Mouse (Mus musculus) C2C12 (cell line): ENCODE results near the gene Hdac8.

Experiments
- CEBPB ChIP-seq: IDR thresholded peaks from one replicate; pipeline ENCODE4 v1.6.1; 2011; ENCODE audit warnings: low read depth, mild to moderate bottlenecking, control low read depth, moderate library complexity
- CTCF ChIP-seq: IDR thresholded peaks from one replicate; pipeline ENCODE4 v1.5.1; 2011; ENCODE audit not compliant: control insufficient read depth, insufficient read depth, insufficient read length

DNA sequence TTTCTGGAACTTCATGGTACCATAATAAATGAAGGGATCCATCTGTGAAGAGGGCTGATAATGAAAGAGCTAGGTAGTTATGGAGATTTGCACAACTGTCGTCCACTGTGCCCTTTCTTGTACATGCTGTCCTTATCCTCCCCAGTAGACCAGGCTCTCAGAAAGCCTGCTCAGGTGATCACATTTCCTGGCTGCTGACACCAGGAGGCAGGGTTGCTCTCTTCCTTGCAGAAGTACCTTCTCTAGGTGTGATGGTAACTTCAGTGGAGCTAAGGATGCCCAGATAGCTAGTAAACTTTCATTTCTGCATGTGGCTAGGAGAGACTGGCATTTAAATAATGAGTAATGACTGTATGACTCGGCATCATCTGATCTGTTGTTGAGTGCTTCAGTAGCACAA is 260.8 kb downstream of the Hdac8 start:
- TF ChIP-seq CTCF, result no peak
- no peak for TF ChIP-seq CEBPB
